Mouse (Mus musculus): Measurements from ENCODE around the gene Yae1d1. TPM values are rescaled to one million over a fixed set of nuclear protein-coding genes. Genes with fewer than 3 reads are reported as not detected.
"Not testable (repeated sequence)": the region's sequence is repeated elsewhere in the genome, so short reads cannot be mapped to it uniquely, and the experiment has no call there.

Yae1d1 gene
- total RNA-seq (2021) = 10 to 100 TPM; 12.4 to 14.5 TPM
- long read RNA-seq, experiment 1, full-length matches to known transcripts = 37 of 42 reads
- long read RNA-seq, experiment 1, partial matches to known transcripts = 0 of 42 reads
- long read RNA-seq, experiment 1, other reads (novel, unspliced or antisense) = 5 of 42 reads
- long read RNA-seq, experiment 2, full-length matches to known transcripts = 22 of 22 reads
- long read RNA-seq, experiment 2, partial matches to known transcripts = 0 of 22 reads
- long read RNA-seq, experiment 2, other reads (novel, unspliced or antisense) = 0 of 22 reads

DNA sequence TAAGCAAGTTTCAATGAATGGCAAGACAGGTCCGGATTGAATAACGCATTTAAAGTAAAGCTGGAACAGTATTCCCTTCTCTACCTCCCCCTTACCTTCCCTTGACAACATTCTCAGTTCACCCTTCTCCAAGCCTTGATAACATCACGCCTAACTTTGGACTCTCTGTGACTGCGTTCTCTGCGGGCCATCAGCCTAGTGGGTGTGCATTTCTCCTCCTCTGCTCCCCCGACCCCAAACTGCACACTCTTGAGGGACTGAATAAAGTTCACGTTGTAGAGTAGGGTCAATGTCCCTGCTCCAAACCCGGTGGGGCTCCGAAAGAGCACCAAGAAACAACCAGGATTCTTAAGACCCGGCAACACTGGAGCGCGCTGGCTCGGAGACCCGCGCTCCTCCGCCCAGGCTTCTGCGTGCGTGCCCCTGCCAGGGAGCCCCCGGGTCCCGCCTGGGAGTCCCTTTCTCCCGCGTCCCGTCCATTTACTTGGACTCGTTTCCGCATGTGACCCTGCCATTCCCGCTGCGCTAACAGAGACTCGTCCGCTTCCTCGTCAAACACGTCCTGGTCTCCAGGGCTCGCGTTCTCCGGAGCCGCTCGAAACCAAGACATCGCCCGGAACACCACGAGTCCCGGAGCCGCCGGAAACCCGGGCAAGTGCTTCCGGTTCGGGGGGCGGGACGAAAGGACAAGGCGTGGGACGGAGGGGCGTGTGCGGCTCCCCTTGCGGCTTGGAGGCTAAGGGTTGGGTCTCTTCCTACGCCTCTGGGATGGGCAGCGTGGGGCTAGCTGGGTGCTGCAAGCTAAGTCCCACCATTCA is at the start of gene Yae1d1:
Yae1d1 (minus strand) TSS at position 653 of the 818 bp plus-strand sequence.
- peak; percentile 86 for DNase-seq

DNA sequence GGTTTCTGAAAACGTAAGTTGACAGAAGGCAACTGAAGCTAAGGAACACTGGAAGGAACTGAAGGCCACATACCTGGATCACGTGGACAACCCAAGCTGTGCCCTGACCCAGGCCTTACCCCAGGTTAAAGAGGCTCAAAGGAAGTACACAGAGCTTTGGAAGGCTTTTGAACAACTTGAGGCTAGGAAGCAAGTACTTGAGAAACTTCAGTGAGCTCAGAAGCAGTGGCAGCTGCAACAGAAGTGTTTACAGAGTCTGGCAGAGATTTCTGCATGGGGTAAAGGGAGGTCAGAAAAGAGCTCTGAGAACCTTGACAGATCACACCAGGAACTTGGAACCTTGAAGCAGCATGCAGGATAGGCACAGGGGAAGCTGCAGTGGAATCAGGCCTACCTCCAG is 45.7 kb upstream of the Yae1d1 start:
- DNase-seq = no peak

DNA sequence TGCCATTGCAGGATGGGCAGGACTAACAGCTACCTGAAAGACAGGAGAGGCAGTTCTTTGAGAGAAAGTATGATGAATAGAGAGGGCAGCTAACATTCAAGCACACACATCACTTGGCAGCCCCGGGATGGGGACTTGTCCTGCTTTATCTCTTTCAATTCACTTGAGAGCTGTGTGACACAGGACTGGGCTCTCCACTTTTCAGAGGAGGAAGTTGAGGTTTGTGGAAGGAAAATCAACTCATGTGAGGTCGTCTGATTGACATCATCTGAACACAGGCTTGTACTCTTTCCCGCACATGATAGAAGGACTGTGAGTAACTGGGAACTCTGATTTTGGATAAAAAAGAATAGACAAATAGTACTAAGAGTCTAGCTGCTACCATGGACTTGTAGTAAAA is 23.5 kb upstream of the Yae1d1 start:
- DNase-seq = no peak

DNA sequence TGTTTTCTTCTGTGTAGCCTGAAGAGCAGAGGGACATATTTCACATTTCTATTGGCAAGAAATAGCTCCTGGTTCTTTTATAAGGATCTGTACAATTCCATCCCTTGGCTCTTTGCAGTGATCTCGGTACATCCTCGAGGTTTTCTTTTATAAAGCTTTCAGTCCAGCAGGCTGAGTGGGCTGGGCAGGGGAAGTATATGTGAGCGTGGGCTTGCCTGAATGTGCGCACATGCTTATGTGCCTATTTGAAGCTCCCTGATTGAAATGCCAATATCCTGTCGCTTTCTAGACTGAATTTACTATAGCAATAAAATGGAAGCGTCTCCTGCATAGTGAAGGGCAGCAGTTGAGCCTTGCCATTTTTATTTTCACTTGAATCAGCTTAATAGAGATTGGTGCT is 20.1 kb upstream of the Yae1d1 start:
- DNase-seq = no peak

DNA sequence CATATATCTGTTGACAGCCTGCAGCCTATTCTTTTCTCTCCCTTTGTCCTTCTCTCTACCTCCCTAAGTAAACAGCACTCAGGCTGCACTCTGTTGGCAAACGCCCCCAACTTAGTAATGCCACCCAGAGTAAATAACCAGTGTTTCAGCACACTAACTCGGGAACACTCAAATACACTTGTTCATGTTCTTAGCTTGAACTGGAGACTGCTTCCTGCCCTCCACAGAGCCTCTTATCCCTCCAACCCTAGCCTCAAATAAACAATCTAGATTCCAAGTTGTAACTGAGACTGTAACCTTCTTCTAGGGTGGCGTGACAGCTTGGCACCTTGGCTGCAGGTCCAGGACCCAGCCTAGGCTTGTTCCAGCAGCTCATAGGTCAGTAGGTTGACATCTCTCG is 17.9 kb upstream of the Yae1d1 start:
- DNase-seq = no peak

DNA sequence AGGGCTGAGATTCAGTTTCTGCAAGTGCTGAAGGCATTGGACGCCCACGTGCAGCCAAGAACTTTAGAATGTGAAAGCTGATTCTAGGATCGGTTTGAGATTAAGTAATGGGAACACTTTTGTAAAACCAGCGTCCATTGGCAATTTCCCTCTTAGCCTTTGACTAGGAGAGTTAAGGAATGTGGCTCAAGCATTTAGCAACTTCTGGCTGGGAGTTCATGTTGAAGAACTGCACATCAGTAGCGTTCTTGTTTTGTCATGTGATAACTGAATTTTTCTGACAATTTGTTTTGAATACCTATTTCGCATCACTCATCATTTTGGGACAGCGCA is 332 bp upstream of the Yae1d1 start:
- DNase-seq = no peak

DNA sequence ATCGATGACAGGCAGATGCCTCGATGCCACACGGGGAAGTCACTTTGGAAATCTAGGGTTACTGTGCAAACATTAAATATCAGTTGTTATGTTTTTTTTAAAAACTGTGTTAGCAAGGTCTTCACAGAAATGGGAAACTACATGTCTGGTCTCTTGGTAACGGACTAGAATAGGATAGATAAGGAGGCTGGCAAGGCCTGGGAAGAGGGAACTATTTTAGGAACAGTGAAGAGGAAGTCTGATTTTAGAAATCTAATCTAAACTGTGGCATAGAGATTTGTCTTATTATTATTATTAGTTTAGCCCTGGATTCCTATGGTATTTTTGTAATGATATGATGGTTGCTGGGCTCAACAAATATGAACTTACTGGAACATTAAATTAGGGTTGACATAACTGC is 1.1 kb downstream of the Yae1d1 start:
- DNase-seq = no peak

DNA sequence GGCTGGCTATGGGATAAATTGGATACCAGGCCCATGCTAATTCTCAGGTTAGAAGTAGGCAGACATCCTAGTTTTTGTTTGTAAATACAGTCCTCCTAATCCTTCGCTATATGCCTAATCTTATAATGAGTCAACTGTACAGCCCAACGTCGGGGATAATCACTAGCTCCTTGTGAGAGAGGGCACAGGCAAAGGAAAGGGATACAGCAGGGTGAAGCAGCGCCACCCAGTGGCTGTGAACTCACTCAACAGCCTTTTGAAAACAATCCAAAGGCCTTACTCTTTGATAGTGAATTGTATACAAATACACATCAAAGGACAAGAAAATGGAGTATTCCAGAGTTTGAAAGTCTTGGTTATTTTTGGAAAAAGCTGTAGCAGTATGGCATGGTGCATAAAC is 10.0 kb downstream of the Yae1d1 start:
- DNase-seq = no peak

DNA sequence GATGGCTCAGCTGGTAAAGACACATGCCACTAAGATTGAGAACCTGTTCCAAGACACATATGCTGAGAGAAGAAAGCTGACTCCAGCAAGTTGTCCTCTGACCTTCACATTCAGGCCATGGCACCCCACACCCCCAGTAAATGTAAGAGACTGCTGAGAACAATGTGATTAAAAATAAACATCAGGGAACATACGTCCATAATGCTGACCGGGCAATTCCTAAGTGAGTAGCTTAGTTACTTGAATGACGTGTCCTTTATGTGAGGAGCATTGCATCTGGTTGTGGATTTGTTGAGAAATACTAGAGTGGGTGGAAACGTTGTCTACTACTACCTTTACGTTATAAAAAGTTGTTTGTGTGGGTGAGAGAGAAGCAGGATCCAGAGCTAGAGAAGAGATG is 10.5 kb downstream of the Yae1d1 start:
- DNase-seq = no peak

DNA sequence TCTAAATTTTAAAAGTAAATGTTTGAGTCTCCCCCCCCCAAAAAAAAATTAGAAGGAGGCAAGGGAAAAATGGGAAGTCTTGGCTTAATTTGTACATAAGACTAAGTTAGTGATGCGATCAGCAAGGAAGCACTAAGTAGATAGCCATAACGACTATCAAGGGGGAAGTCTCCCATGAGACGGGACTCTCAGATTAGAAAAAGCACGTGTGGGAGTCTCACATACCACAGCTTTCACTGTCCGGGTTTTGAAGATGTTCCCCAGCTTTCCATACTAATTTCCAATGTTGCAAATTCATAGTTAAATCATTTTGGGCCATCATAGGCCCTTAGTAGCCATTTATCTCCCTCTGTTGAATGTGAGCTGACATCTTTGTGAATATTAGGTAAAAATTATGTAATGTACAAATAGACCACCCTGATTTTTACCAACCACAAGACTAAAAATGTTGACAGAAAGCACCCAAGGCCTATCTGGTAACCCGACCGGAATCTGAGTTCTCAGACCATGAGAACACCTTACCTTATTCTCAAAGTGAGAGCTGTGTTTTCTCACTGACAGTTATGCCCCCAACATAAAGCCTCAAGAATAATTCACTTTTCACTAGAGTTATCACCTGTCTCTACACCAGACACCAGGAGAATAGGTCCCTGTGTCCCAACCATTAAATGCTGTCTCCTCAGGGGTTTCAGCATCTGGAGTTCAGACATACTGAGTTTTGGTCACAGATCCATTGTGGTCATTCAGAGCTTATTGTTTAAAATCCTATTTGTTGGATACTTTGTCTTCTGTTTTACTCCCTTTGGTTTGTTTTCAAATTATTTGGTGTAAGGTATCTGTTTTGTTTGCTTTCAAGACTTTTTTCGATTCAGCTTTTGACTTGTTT is 16.1 kb downstream of the Yae1d1 start:
- no peak for DNase-seq

DNA sequence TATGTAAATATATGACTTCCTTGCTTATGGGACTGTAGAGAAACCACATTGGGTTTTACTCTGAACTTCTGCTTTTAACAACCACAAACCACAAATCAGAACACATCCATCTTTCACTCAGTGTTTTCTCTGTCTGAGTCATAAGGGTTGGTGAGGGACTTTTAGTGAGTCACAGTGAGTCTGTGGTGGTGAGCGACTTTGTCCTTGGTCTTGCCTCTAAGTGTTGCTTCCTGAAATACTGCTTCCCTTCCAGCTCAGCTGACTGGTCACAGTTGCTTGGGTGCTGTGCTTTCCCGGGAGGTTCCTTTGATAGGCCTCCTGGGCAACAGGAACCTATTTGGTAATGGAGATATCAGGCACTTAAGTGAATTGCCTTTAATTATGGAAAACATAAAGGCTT is 17.3 kb downstream of the Yae1d1 start:
- no peak for DNase-seq

DNA sequence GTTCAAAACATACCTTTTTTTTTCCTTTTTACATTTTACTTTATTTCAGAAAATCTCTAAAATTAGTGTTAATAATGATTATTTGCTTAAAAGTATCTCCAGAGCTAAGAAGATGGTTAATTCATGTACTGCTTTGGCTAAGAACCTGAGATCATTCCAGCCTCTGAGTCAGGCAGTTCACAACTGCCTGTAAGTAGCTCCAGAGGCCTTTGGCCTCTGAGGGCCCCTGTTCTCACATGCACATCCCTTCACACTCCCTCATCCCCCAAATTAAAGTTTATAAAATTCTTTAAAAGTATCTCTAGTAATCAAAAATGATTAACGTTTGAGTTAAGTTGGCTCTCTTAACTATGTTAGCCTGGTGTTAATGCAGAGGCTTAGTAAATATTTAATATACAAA is 17.7 kb downstream of the Yae1d1 start:
- no peak for DNase-seq

DNA sequence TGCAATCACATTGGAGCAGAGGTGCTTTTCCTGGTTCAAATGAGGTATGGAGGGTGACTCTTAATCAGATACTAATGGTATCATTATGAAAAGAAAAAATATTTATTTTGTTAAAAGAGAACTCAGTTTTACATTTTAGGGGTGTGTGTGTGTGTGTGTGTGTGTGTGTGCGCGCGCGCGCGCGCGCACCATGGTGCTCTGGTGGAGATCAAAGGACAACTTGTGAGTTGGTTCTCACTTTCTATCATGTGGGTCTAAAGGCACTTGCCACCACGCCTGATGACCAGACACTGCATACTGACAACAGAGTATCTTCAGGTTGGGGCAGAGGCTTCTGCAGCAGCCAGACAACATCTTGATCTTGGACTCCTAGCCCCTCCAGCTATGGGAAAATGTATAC is 18.4 kb downstream of the Yae1d1 start:
- no peak for DNase-seq

DNA sequence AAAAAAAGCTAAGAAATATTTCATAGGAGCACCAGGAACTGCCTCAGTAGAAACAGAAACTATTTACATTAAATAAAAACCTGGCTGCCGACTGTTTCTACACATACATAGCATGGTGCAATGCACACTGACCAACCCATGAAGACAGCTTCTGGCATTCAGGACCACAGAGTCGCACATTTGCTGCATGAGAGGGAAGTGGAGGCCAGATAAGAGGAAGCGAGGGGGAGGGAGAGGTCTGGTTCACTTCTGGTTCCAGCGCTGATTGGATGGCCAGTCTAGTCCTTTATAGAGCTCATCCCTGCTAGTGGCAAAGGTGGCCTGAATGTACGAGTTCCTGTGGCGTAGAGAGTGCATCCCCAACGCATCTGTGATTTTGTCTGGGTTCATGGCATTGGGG is 32.5 kb downstream of the Yae1d1 start:
- DNase-seq = no peak

DNA sequence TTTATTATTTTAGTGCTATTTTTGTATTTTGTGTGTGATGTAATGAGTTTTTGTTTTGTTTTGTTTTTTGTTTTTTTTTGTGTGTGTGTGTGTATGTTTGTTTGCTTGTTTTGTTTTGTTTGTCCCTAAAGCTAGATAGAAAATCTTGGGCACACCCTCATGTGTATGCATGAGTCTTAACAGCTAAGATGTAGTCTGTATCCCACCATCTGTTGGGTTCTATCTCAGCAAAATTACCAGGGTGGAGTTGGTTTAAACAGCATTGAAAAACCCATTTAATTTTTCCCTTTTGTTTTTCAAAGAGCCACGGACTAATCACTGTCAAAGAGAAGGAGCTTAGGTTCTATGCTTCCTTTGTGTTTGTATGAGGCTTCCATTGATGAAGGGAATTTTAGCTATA is 38.9 kb downstream of the Yae1d1 start:
- DNase-seq = no peak

DNA sequence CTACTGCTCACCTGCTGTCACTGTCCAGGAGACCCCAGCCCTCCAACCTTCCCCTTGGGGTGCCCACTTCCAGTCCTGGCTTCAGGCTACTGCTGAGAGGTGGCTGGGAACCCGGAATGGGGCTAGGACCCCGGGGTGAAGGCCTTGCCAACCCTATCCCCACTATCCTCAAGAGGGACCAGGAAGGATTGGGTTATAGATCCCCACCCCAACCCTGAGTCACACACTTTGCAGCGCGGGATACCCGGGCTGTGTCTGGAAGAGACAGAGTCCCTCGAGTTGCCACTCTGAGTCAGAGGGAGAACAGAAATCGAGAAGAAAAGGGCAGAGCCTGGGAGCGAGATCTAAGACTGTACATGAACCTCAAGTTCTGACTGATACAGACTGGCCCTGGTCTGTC is 42.6 kb downstream of the Yae1d1 start:
- DNase-seq = not testable (repeated sequence)

DNA sequence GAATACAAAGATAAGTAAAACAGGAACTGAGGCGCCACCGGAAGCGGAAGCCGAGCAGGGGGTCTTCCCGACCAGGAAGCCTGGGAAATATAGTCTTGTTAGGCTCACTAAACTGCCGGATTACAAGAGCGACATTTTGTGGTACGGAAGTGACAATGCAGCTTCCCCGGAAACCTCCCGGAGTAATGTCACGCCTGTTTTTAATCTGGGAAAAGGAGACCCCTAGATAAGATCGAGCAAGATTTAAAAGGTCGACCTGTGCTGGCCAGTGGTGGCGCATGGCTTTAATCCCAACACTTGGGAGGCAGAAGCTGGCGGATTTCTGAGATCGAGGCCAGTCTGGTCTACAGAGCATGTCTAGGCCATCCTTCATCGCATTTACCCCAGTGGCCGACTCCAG is 43.6 kb downstream of the Yae1d1 start:
- DNase-seq = no peak

DNA sequence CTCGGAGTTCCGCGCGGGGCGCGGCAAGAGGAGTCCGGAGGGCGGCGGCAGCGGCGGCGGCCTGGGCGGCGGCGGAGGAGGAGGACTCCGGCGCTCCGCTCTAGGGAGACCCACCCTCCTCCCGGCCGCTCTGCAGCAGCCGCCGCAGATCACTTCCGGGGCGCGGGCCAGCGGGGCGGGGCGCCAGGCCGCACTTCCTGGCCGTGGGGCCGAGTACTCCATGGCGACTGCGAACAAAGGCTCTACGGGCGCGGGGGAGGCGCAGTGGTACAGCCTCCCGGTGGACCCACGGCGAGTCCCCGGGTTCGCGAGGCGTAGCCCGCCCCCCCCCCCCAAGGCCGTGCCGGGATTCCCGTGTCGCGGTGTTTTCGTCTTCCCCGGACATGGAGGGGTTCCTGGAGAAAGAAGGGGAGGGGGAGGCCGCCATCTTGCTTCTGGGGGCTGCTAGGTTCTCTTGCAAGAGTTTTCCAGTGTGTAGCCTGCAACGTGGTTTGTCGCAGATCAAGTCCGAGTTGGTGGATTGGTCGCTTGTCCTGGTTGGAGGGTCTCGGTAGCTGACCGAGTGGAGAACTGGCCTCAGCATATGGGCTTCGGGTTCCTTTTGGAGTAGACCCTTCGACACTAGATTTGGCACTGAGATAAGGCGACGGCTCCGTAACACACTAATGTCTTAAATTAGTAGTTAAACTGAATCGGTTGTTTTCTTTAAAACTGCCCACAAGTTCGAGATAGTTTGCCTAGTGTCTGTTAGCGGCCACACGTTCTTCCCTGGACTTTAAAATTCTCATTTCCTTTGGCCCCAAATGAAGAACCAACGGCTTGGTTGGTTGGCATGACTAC is 48.9 kb downstream of the Yae1d1 start, which contains the start of gene Rala:
Rala (minus strand) TSS at position 162 of the 840 bp plus-strand sequence.
- peak; percentile 93 for DNase-seq

DNA sequence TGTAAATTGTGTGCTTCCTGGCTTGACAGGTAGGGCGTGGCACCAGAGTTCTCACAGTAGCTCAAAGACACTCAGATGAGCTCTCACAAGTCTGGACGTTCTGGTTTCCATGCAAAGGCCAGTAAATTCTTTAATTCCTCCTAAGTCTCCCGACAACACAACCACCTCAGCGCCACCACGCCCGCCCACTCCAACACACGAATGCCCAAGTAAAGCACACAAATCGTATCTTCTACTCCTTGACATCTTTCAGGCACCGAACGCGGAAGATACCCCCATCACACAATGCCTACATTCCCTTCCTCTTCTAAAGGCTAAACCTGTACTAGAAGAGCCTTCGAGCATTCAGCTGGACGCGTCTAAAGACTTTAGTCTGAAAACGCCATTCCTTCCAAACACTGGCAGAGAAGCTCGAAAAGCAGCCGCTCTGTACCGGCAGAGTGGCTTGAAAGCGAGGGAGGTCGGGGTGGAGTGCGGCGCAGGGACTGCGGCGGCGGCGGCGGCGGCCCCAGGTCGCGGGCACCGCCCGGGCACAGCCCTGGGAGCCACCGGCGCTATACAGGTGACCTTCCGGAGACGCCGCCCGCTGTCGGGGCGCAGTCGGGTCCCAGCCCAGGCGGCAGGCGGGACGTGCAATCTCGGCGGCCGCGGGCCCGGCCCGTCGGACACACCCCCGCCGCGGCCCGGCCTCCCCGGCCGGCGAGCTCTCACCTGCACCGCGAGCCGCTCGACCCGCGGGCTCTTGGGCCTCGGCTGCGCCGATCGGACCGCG is 49.7 kb downstream of the Yae1d1 start:
- DNase-seq = no peak

DNA sequence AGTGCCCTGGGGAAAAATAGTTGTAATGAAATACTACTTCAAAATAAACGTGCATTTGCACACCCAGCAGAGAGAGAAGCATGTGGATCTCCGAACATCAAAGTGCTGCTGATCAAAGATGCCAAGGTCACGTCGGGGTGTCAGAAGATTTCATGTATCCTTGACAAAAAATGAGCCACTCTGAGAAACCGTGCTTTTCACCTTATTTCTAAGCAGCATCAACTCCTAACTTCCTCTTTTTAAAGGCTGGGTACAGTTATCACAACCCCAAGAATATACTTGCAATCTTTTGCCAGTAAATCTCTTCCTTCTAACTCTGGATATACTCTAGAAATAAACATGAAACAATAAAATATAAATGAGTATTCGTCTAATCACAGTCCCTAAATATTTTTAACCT is 50.8 kb downstream of the Yae1d1 start:
- no peak for DNase-seq
